Mouse (Mus musculus) lung, adult 2 months (tissue): ENCODE data around the gene Slamf9. TPM values are rescaled to one million over a fixed set of nuclear protein-coding genes. Genes with fewer than 3 reads are reported as not detected.

ENCODE experiments used
- DNase-seq: peaks from one replicate; pipeline ENCODE4 v3.0.0; 2022
- H3K4me1 ChIP-seq: fragments of 200-500 bp; 2 replicates; pipeline ENCODE4 v1.6.1; 2011; ENCODE audit warnings: low read length; ENCODE audit not compliant: control insufficient read depth, insufficient read depth
- H3K4me3 ChIP-seq: fragments of 200-500 bp; replicated peaks from 2 replicates; pipeline ENCODE3; 2011; ENCODE audit warnings: low read depth, mild to moderate bottlenecking, control low read depth, low read length; ENCODE audit errors: extremely low read depth
- CTCF ChIP-seq: fragments of 200-500 bp; IDR thresholded peaks from 2 replicates; pipeline ENCODE4 v1.5.1; 2011; ENCODE audit warnings: mild to moderate bottlenecking, low read length, control low read depth; ENCODE audit not compliant: insufficient read depth
- POLR2A ChIP-seq: fragments of 200-500 bp; IDR thresholded peaks from 2 replicates; pipeline ENCODE4 v1.6.1; 2011; ENCODE audit warnings: low read depth, mild to moderate bottlenecking, control low read depth, low read length, borderline replicate concordance; ENCODE audit errors: extremely low read depth
- WGBS: fragments of 180-500 bp; shearing (Covaris S2); methylation state at CpG from one replicate; pipeline ENCODE4 v1.1.7; 2018; 5-methylcytosine and 5-hydroxymethylcytosine counted together
- polyA plus RNA-seq: library from polyadenylated mRNA; depleted of rRNA; stranded (reverse); fragments of >200 nt; gene quantifications from 2 replicates; pipeline ENCODE4 v1.2.3, GENCODE M21; 2012

Gene Slamf9
- polyA plus RNA-seq, 1 experiment, result 15.2 TPM

DNA sequence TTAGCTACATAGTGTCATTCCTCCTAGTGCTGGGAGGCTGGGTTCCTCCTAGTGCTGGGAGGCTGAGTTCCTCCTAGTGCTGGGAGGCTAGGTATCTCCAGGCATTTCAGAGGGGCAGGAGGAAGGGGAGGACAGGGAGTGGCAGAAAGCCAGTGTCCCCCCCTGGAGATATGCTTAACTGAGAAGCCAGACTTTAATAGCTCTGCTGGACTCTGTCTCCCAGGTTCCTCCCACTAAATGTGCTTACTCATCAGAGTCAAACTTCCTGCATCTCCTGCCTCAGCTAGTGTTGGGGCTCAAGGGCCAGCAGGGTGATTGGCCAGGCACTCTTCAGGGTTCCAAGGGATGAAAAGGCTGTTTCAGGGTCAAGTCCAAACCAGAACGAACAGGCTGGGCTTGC is 40.2 kb downstream of the Slamf9 start:
- peaks cover 35% of the 10 kb centered on the region for H3K4me1 ChIP-seq
- 70% methylated on average over 1 of the region's 1 CpGs for WGBS
- TF ChIP-seq CTCF, result no peak
- no peak for TF ChIP-seq POLR2A
- DNase-seq, result no peak
- no peak overlapping the region for H3K4me3 ChIP-seq

- Histone ChIP-seq H3K4me3 (no peak overlapping the region), H3K4me1 (peaks cover 26% of the 10 kb centered on the region)
- TF ChIP-seq POLR2A, result no peak
- peak; percentile 62 for TF ChIP-seq CTCF
- DNase-seq, result no peak
- WGBS, result 83% methylated on average over 4 of the region's 4 CpGs
Observed at GRCm38 (mm10) chr1:172518013-172518412, 42.9 kb downstream of the Slamf9 start.

DNA sequence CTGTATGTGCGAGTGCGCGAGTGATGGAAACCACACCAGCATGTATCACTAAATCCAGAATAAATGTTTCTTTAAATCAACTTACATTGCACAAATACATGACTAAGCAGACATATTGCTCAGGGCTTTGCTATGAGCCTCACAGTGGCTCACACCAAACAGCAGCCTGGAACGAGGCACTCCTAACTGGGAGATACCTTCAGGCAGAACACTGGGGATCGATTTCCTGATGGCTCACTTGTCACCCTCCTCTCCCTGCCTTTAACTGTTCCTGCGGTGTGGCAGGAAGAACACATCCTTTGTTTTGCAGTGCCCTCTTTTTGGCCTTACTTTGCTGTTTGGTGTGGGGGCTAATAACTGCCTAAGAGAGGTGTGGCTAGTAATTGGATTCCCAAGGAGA is 44.5 kb downstream of the Slamf9 start:
- Histone ChIP-seq H3K4me3 (no peak overlapping the region), H3K4me1 (peaks cover 15% of the 10 kb centered on the region)
- TF ChIP-seq POLR2A (no peak), CTCF (no peak)
- no peak for DNase-seq
- 59% methylated on average over 6 of the region's 6 CpGs for whole genome bisulfite sequencing

GRCm38 (mm10) chr1:172520576-172521440 is 45.6 kb downstream of the Slamf9 start, which contains the start of gene Cfap45:
Cfap45 (plus strand) TSS chr1:172520801.
- no peak for TF ChIP-seq POLR2A
- H3K4me3 ChIP-seq, result peak within 1 kb of the TSS; percentile 45
- 3% methylated on average over 28 of the region's 28 CpGs for WGBS
- DNase-seq, result peak; percentile 82
- H3K4me1 ChIP-seq, result peaks cover 16% of the 10 kb centered on the region

GRCm38 (mm10) chr1:172522524-172522923 is 47.4 kb downstream of the Slamf9 start:
- 50% methylated on average over 7 of the region's 7 CpGs for WGBS
- peaks cover 19% of the 10 kb centered on the region for H3K4me1 ChIP-seq
- no peak overlapping the region for H3K4me3 ChIP-seq
- TF ChIP-seq CTCF (no peak), POLR2A (no peak)
- no peak for DNase-seq

- no peak for DNase-seq
- H3K4me1 ChIP-seq, result peaks cover 19% of the 10 kb centered on the region
- no peak overlapping the region for H3K4me3 ChIP-seq
- 30% methylated on average over 12 of the region's 12 CpGs for WGBS
- TF ChIP-seq POLR2A (no peak), CTCF (no peak)
Observed at GRCm38 (mm10) chr1:172523699-172524101, 48.5 kb downstream of the Slamf9 start.

- TF ChIP-seq CTCF (0 out of 2 replicates have a peak, but pooled peaks have one; percentile 6), POLR2A (peak; percentile 48; the same call in 1 of the 2 replicates)
- Histone ChIP-seq H3K4me1 (peaks cover 19% of the 10 kb centered on the region), H3K4me3 (peak overlapping the region; percentile 12)
- DNase-seq, result peak; percentile 59
- WGBS, result 11% methylated on average over 15 of the region's 15 CpGs
Observed at GRCm38 (mm10) chr1:172525027-172525764, 50.0 kb downstream of the Slamf9 start.

DNA sequence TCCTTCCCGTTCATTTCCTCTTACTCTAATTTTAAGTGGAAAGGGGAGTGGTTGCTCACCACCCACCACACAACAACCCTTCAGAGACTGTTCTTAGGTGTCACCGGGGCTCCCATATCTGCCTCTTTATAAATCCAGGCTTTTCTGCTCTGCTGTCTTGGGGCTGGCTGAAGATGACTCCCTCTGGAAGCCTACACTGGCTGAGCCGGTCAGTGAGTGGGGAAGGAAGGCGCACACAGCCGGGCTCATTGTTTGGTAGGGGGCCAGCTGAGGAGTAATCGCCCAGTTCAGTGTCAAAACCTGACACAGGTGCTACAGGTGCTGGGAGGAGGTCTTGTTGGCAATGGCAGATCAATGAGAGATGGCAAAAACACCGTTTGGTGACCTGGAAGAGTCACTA is 50.8 kb downstream of the Slamf9 start:
- 23% methylated on average over 7 of the region's 7 CpGs for WGBS
- no peak for DNase-seq
- Histone ChIP-seq H3K4me1 (peaks cover 15% of the 10 kb centered on the region), H3K4me3 (no peak overlapping the region)
- TF ChIP-seq POLR2A (no peak), CTCF (no peak)

DNA sequence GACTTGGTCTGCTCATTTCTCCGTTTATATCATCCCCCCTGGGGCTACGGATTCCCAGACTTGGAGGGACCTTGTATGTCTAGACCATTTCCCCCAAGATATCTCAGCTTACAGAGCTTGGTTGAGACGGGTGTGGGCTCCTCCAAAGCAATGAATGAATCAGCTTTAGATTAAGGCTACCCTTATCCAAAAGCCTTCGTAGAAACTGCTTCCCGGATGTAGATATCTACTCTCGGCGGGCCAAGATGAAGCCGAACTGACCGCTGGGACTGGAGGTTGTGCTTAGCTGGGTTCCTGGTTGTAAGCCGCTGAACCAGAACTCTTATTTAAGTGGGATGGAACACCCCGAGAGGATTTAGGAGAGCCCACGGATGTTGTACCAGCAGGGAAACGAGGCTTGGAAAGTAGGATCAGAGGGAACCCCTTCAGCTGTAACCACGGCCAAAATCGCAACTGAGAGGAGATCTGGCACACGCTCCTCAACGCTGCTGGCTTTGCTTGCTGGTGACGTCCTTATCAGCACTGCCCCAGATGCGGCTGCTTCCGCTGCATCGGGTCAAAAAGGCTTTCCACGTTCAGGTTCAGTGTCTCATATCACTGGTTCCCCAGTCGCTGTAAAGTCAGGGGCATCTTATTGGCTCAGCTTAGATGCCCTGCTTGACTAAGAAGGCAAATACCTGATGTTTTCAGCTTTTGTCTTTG is 51.4 kb downstream of the Slamf9 start:
- H3K4me3 ChIP-seq, result peak overlapping the region; percentile 7
- DNase-seq, result no peak
- peaks cover 15% of the 10 kb centered on the region for H3K4me1 ChIP-seq
- TF ChIP-seq CTCF (no peak), POLR2A (peak; percentile 71; the same call in 1 of the 2 replicates)
- WGBS, result 20% methylated on average over 23 of the region's 23 CpGs
